Mouse (Mus musculus): ENCODE measurements around the gene Opcml. TPM values are rescaled to one million over a fixed set of nuclear protein-coding genes. Genes with fewer than 3 reads are reported as not detected.

The Opcml gene
- polyA plus RNA-seq, 1 experiment from 2014 or later: 1.8 TPM

- Histone ChIP-seq H3K4me1 (no peaks in the 10 kb centered on the region), H3K9ac (no peak overlapping the region), H3K36me3 (no peaks in the 10 kb centered on the region), H3K9me3 (no peaks in the 10 kb centered on the region), H3K27ac (replicated peaks) (no peak overlapping the region), H3K4me2 (no peak overlapping the region), H3K27me3 (replicated peaks) (no peaks in the 10 kb centered on the region), H3K4me3 (no peak overlapping the region)
- WGBS: 78% methylated on average over 1 of the region's 1 CpGs
- ATAC-seq (ENCODE audit: extremely low read depth, insufficient number of reproducible peaks, low FRiP score, low TSS enrichment): no peak
These were observed 889.7 kb downstream of the Opcml start for GRCm38 (mm10) chr9:28680309-28680708.

GRCm38 (mm10) chr9:28681252-28682037 is 890.9 kb downstream of the Opcml start:
- no peak overlapping the region for H3K4me2 ChIP-seq
- H3K27me3 ChIP-seq (replicated peaks): no peaks in the 10 kb centered on the region
- no peaks in the 10 kb centered on the region for H3K9me3 ChIP-seq
- H3K27ac ChIP-seq (replicated peaks): no peak overlapping the region
- no peak for ATAC-seq (ENCODE audit: extremely low read depth, insufficient number of reproducible peaks, low FRiP score, low TSS enrichment)
- 76% methylated on average over 6 of the region's 6 CpGs for WGBS
- no peak overlapping the region for H3K9ac ChIP-seq
- H3K36me3 ChIP-seq: no peaks in the 10 kb centered on the region
- H3K4me3 ChIP-seq: no peak overlapping the region
- H3K4me1 ChIP-seq: no peaks in the 10 kb centered on the region

- no peak overlapping the region for H3K27ac ChIP-seq (replicated peaks)
- no peak for ATAC-seq (ENCODE audit: extremely low read depth, insufficient number of reproducible peaks, low FRiP score, low TSS enrichment)
- H3K9me3 ChIP-seq: no peaks in the 10 kb centered on the region
- H3K4me2 ChIP-seq: no peak overlapping the region
- WGBS: 58% methylated on average over 5 of the region's 5 CpGs
- no peaks in the 10 kb centered on the region for H3K36me3 ChIP-seq
- H3K4me1 ChIP-seq: no peaks in the 10 kb centered on the region
- no peak overlapping the region for H3K9ac ChIP-seq
- H3K4me3 ChIP-seq: no peak overlapping the region
- no peaks in the 10 kb centered on the region for H3K27me3 ChIP-seq (replicated peaks)
These were observed 893.4 kb downstream of the Opcml start for GRCm38 (mm10) chr9:28683951-28684470.

GRCm38 (mm10) chr9:28686942-28687611 is 896.5 kb downstream of the Opcml start:
- no peak overlapping the region for H3K4me2 ChIP-seq
- H3K4me1 ChIP-seq: no peaks in the 10 kb centered on the region
- H3K4me3 ChIP-seq: no peak overlapping the region
- H3K27ac ChIP-seq (replicated peaks): no peak overlapping the region
- no peak overlapping the region for H3K9ac ChIP-seq
- H3K9me3 ChIP-seq: no peaks in the 10 kb centered on the region
- ATAC-seq (ENCODE audit: extremely low read depth, insufficient number of reproducible peaks, low FRiP score, low TSS enrichment): no peak
- H3K27me3 ChIP-seq (replicated peaks): no peaks in the 10 kb centered on the region
- WGBS: 69% methylated on average over 7 of the region's 7 CpGs
- no peaks in the 10 kb centered on the region for H3K36me3 ChIP-seq

- Histone ChIP-seq H3K4me3 (no peak overlapping the region), H3K9me3 (no peaks in the 10 kb centered on the region), H3K27me3 (replicated peaks) (no peaks in the 10 kb centered on the region), H3K27ac (replicated peaks) (no peak overlapping the region), H3K4me2 (no peak overlapping the region), H3K36me3 (no peaks in the 10 kb centered on the region), H3K9ac (no peak overlapping the region), H3K4me1 (no peaks in the 10 kb centered on the region)
- 68% methylated on average over 2 of the region's 2 CpGs for WGBS
- no peak for ATAC-seq (ENCODE audit: extremely low read depth, insufficient number of reproducible peaks, low FRiP score, low TSS enrichment)
These were observed 899.6 kb downstream of the Opcml start for GRCm38 (mm10) chr9:28690134-28690533.

GRCm38 (mm10) chr9:28705796-28706195 is 915.2 kb downstream of the Opcml start:
- no peaks in the 10 kb centered on the region for H3K27me3 ChIP-seq (replicated peaks)
- ATAC-seq (ENCODE audit: extremely low read depth, insufficient number of reproducible peaks, low FRiP score, low TSS enrichment): no peak
- no peak overlapping the region for H3K4me3 ChIP-seq
- no peaks in the 10 kb centered on the region for H3K9me3 ChIP-seq
- H3K4me2 ChIP-seq: no peak overlapping the region
- WGBS: 60% methylated on average over 4 of the region's 4 CpGs
- H3K9ac ChIP-seq: no peak overlapping the region
- no peak overlapping the region for H3K27ac ChIP-seq (replicated peaks)
- no peaks in the 10 kb centered on the region for H3K4me1 ChIP-seq
- H3K36me3 ChIP-seq: no peaks in the 10 kb centered on the region

GRCm38 (mm10) chr9:28714544-28714943 is 924.0 kb downstream of the Opcml start:
- no peak overlapping the region for H3K4me3 ChIP-seq
- no peak for ATAC-seq (ENCODE audit: extremely low read depth, insufficient number of reproducible peaks, low FRiP score, low TSS enrichment)
- no peak overlapping the region for H3K27ac ChIP-seq (replicated peaks)
- H3K9me3 ChIP-seq: no peaks in the 10 kb centered on the region
- H3K36me3 ChIP-seq: no peaks in the 10 kb centered on the region
- no peaks in the 10 kb centered on the region for H3K27me3 ChIP-seq (replicated peaks)
- no peak overlapping the region for H3K9ac ChIP-seq
- H3K4me2 ChIP-seq: no peak overlapping the region
- H3K4me1 ChIP-seq: no peaks in the 10 kb centered on the region
- WGBS: 73% methylated on average over 2 of the region's 2 CpGs

- H3K9ac ChIP-seq: no peak overlapping the region
- H3K4me1 ChIP-seq: no peaks in the 10 kb centered on the region
- no peak overlapping the region for H3K4me3 ChIP-seq
- 71% methylated on average over 2 of the region's 2 CpGs for WGBS
- H3K9me3 ChIP-seq: no peaks in the 10 kb centered on the region
- no peak for ATAC-seq (ENCODE audit: extremely low read depth, insufficient number of reproducible peaks, low FRiP score, low TSS enrichment)
- no peak overlapping the region for H3K4me2 ChIP-seq
- H3K36me3 ChIP-seq: no peaks in the 10 kb centered on the region
- H3K27me3 ChIP-seq (replicated peaks): no peaks in the 10 kb centered on the region
- no peak overlapping the region for H3K27ac ChIP-seq (replicated peaks)
These were observed 929.6 kb downstream of the Opcml start for GRCm38 (mm10) chr9:28720186-28720585.

- Histone ChIP-seq H3K4me1 (no peaks in the 10 kb centered on the region), H3K4me3 (no peak overlapping the region), H3K9ac (no peak overlapping the region), H3K36me3 (no peaks in the 10 kb centered on the region), H3K9me3 (no peaks in the 10 kb centered on the region), H3K4me2 (no peak overlapping the region), H3K27ac (replicated peaks) (no peak overlapping the region), H3K27me3 (replicated peaks) (no peaks in the 10 kb centered on the region)
- WGBS: 77% methylated on average over 10 of the region's 10 CpGs
- ATAC-seq (ENCODE audit: extremely low read depth, insufficient number of reproducible peaks, low FRiP score, low TSS enrichment): no peak
These were observed 941.4 kb downstream of the Opcml start for GRCm38 (mm10) chr9:28731811-28732602.

- Histone ChIP-seq H3K27me3 (replicated peaks) (no peaks in the 10 kb centered on the region), H3K36me3 (no peaks in the 10 kb centered on the region), H3K9ac (no peak overlapping the region), H3K9me3 (no peaks in the 10 kb centered on the region), H3K27ac (replicated peaks) (no peak overlapping the region), H3K4me3 (no peak overlapping the region), H3K4me2 (no peak overlapping the region), H3K4me1 (peaks cover 6% of the 10 kb centered on the region; the same call in 1 of the 2 replicates)
- 81% methylated on average over 2 of the region's 2 CpGs for WGBS
- no peak for ATAC-seq (ENCODE audit: extremely low read depth, insufficient number of reproducible peaks, low FRiP score, low TSS enrichment)
These were observed 947.4 kb downstream of the Opcml start for GRCm38 (mm10) chr9:28737955-28738354.

- H3K4me1 ChIP-seq: peaks cover 6% of the 10 kb centered on the region; the same call in 1 of the 2 replicates
- H3K27ac ChIP-seq (replicated peaks): no peak overlapping the region
- H3K9ac ChIP-seq: no peak overlapping the region
- ATAC-seq (ENCODE audit: extremely low read depth, insufficient number of reproducible peaks, low FRiP score, low TSS enrichment): no peak
- no peaks in the 10 kb centered on the region for H3K27me3 ChIP-seq (replicated peaks)
- WGBS: 32% methylated on average over 1 of the region's 1 CpGs
- H3K4me2 ChIP-seq: no peak overlapping the region
- no peaks in the 10 kb centered on the region for H3K36me3 ChIP-seq
- no peaks in the 10 kb centered on the region for H3K9me3 ChIP-seq
- no peak overlapping the region for H3K4me3 ChIP-seq
These were observed 947.9 kb downstream of the Opcml start for GRCm38 (mm10) chr9:28738451-28738860.

All from heart, embryonic 13.5 days (tissue).